Mouse (Mus musculus) ES-E14 (cell line): ENCODE data around the gene Vps52. TPM values are rescaled to one million over a fixed set of nuclear protein-coding genes. Genes with fewer than 3 reads are reported as not detected.
"Not testable (repeated sequence)": the region's sequence is repeated elsewhere in the genome, so short reads cannot be mapped to it uniquely, and the experiment has no call there.

ENCODE experiments used
- DNase-seq: peaks from one replicate; pipeline ENCODE4 v3.0.0-alpha.2; 2013; ENCODE audit warnings: low read depth, low spot score
- H3K27ac ChIP-seq: 2 replicates; pipeline ENCODE4 v1.5.1; 2012; ENCODE audit warnings: low read depth, mild to moderate bottlenecking, low read length, moderate library complexity, mixed read lengths; ENCODE audit not compliant: poor library complexity, insufficient read depth, severe bottlenecking
- H3K36me3 ChIP-seq: 2 replicates; pipeline ENCODE4 v1.6.1; 2012; ENCODE audit warnings: mild to moderate bottlenecking, low read length, moderate library complexity, mixed read lengths; ENCODE audit not compliant: control insufficient read depth, poor library complexity, insufficient read depth, severe bottlenecking
- H3K4me1 ChIP-seq, 2 experiments: fragments of 150-350 bp in 1 of 2; sonication (generic) in 1 of 2; 2 replicates each; pipeline ENCODE4 v1.6.1; 2012; ENCODE audit warnings: low read length in 2 of 2, mild to moderate bottlenecking in 1 of 2, mixed read lengths in 1 of 2; ENCODE audit not compliant: control insufficient read depth in 2 of 2, insufficient read depth in 2 of 2, poor library complexity in 1 of 2
- H3K4me3 ChIP-seq, 2 experiments: fragments of 150-350 bp in 1 of 2; sonication (generic) in 1 of 2; 2 replicates each; pipeline ENCODE4 v1.5.1; 2012; ENCODE audit warnings: low read length in 2 of 2, low read depth in 1 of 2, mild to moderate bottlenecking in 1 of 2, mixed read lengths in 1 of 2; ENCODE audit not compliant: insufficient read depth in 1 of 2, poor library complexity in 1 of 2, severe bottlenecking in 1 of 2
- H3K9ac ChIP-seq: 2 replicates; pipeline ENCODE4 v1.6.1; 2012; ENCODE audit warnings: low read depth, mild to moderate bottlenecking, low read length, mixed read lengths; ENCODE audit not compliant: poor library complexity, insufficient read depth, severe bottlenecking
- H3K9me3 ChIP-seq: fragments of 150-350 bp; sonication (generic); 2 replicates; pipeline ENCODE4 v1.6.1; 2012; ENCODE audit warnings: low read depth, mild to moderate bottlenecking, low read length; ENCODE audit not compliant: control insufficient read depth, insufficient read depth
- CHD2 ChIP-seq: IDR thresholded peaks from 2 replicates; pipeline ENCODE4 v1.6.1; 2014; ENCODE audit warnings: mild to moderate bottlenecking, low read depth, low read length, inconsistent platforms
- HCFC1 ChIP-seq: IDR thresholded peaks from 2 replicates; pipeline ENCODE4 v1.6.1; 2012; ENCODE audit warnings: low read length, inconsistent platforms, borderline replicate concordance; ENCODE audit not compliant: insufficient read depth
- MAFK ChIP-seq: IDR thresholded peaks from 2 replicates; pipeline ENCODE4 v1.6.1; 2014; ENCODE audit warnings: mild to moderate bottlenecking, low read depth, low read length, inconsistent platforms; ENCODE audit not compliant: insufficient read depth
- ZC3H11A ChIP-seq: IDR thresholded peaks from 2 replicates; pipeline ENCODE4 v1.6.1; 2012; ENCODE audit warnings: low read depth, mild to moderate bottlenecking, inconsistent platforms, low read length, borderline replicate concordance
- ZNF384 ChIP-seq: IDR thresholded peaks from 2 replicates; pipeline ENCODE4 v1.6.1; 2012; ENCODE audit warnings: low read depth, low read length, inconsistent platforms
- in situ Hi-C, 2 experiments: fragments of 600-800 bp; cut with MboI; formaldehyde crosslinking; loops; one replicate each; pipeline ENCODE4 v1.15.1; 2025; ENCODE audit warnings: low sequenced_read_pairs in 2 of 2, inconsistent platforms in 1 of 2; ENCODE audit not compliant: unreplicated experiment in 2 of 2
- total RNA-seq: library from RNA; depleted of rRNA; stranded (reverse); fragments of 300-350 nt; gene quantifications from 2 replicates; pipeline ENCODE4 v1.2.3, GENCODE M21; 2012

Gene Vps52
- total RNA-seq, 1 experiment, result 23.2 TPM

DNA sequence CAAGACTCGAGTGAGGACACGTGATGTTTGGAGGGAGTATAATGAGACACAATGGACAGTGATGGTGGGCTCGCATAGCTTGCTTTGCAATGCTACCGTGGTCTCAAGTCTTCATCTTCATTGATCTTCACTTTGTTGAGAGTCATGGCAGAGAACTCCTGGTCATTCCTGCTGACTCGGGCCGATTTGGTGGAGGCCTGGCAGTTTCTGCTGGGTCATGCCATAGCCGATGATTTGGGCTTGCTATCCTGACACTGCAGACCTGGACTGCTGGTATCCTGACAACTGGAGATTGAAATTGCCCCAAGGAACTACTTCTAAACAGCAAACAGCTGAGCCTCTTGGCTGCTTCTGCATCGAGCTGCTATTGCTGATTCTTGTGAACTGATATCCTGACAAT lies 39.3 kb downstream of the Vps52 start:
- in situ Hi-C loops, result no loop called here
- H3K4me3 ChIP-seq, result no peak overlapping the region
- H3K4me1 ChIP-seq, result peaks cover 0 to 2% of the 10 kb centered on the region in 2 experiments; a peak in 1 of 4 replicates
- no peak for DNase-seq
- no peak overlapping the region for H3K27ac ChIP-seq
- no peaks in the 10 kb centered on the region for H3K9me3 ChIP-seq
- H3K36me3 ChIP-seq, result peaks cover 3% of the 10 kb centered on the region; the same call in 1 of the 2 replicates
- H3K9ac ChIP-seq, result no peak overlapping the region
- no peak for TF ChIP-seq CHD2
- TF ChIP-seq MAFK, result peak; percentile 52; the same call in 1 of the 2 replicates
- TF ChIP-seq ZNF384, result no peak

DNA sequence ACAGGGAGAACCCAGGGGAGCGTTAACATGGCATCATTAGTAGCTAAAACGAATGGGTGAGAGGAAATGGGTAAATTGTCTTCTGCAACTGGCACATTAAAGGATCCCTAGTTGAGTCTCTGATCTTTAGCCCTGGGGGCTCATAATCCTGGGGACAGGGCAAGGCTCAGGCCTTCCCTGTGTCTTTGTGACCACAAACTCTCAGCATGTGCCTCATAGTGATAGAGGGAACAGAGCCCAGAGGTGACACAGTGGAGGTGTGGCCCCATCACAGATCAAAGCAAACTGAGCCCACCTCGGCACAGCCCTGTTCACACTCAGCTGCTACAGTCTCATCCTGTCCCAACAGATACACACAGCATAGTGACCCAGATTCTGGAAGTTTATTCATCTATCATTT lies 40.0 kb downstream of the Vps52 start:
- H3K36me3 ChIP-seq, result peaks cover 3% of the 10 kb centered on the region; the same call in 1 of the 2 replicates
- no peak for DNase-seq
- H3K9me3 ChIP-seq, result no peaks in the 10 kb centered on the region
- no peak overlapping the region for H3K27ac ChIP-seq
- TF ChIP-seq HCFC1 (no peak), MAFK (no peak), ZNF384 (no peak), ZC3H11A (no peak)
- peaks cover 0 to 2% of the 10 kb centered on the region in 2 experiments; a peak in 1 of 4 replicates for H3K4me1 ChIP-seq
- no peak overlapping the region for H3K9ac ChIP-seq
- in situ Hi-C loops, result no loop called here
- no peak overlapping the region for H3K4me3 ChIP-seq

DNA sequence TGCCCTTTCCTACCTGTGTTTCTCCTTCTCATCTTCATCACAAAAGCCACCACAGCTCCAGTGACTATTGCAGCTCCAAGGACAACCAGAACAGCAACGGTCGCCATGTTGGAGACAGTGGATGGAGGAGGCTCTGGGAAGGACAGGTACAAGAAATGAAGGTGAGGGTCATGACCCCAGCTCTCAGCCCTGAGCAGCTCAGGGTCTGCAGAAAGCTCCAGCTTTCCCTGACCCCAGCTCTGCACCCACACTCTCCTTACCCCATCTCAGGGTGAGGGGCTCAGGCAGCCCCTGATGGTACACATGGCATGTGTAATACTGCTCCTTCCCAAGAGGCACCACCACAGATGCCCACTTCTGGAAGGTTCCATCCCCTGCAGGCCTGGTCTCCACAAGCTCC lies 41.4 kb downstream of the Vps52 start:
- H3K36me3 ChIP-seq, H3K4me1 ChIP-seq, in situ Hi-C loops, H3K9me3 ChIP-seq, DNase-seq, H3K27ac ChIP-seq, H3K9ac ChIP-seq, H3K4me3 ChIP-seq: not testable (repeated sequence)

GRCm38 (mm10) chr17:33998697-33999096 lies 43.1 kb downstream of the Vps52 start:
- TF ChIP-seq ZNF384, result peak; percentile 88
- H3K27ac ChIP-seq, H3K36me3 ChIP-seq, H3K4me1 ChIP-seq, in situ Hi-C loops, H3K4me3 ChIP-seq, DNase-seq, H3K9me3 ChIP-seq, H3K9ac ChIP-seq: not testable (repeated sequence)

GRCm38 (mm10) chr17:33999341-34000149 lies 43.9 kb downstream of the Vps52 start:
- Histone ChIP-seq H3K27ac (no peak overlapping the region), H3K4me3 (peak overlapping the region; percentile 59 to 69), H3K9me3 (no peaks in the 10 kb centered on the region), H3K9ac (peak overlapping the region; percentile 69), H3K4me1 (no peaks in the 10 kb centered on the region), H3K36me3 (peaks cover 3% of the 10 kb centered on the region; the same call in 1 of the 2 replicates)
- TF ChIP-seq ZNF384 (no peak), HCFC1 (no peak), ZC3H11A (no peak), MAFK (no peak), CHD2 (no peak)
- in situ Hi-C loops, result no loop called here
- no peak for DNase-seq
